Mouse (Mus musculus): Measurements from ENCODE around the gene Mthfsd. TPM values are rescaled to one million over a fixed set of nuclear protein-coding genes. Genes with fewer than 3 reads are reported as not detected.

Gene Mthfsd
- total and polyA plus RNA-seq, 3 experiments: 46.1 to 62.6 TPM; not detected in 1

DNA sequence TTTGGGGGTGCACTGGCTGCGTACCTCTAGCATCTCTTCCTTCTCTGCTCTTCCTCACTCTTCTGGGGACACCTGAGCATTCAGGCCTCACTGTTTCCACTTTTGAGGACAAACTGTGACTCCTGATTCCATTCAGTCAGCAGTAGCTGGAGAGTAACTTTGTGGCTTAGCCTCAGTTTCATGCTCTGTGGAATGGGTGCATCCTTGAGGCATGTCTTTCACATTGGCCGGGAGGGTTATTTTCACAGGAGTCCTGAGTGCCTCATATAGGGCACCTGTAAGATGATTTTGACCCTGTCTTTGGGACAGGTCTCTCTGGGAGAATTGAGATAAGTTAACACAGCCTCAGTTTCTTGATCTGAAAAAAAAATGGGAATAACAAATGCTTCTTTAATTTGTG is 14.9 kb upstream of the Mthfsd start:
- Histone ChIP-seq H3K4me1 (ENCODE audit: control insufficient read depth in 1 of 2, insufficient read depth in 2 of 2, low read length in 2 of 2) (peaks cover 0 to 7% of the 10 kb centered on the region in 2 experiments; a peak in 3 of 4 replicates), H3K79me2 (ENCODE audit: control insufficient read depth, insufficient read depth, low read length, poor library complexity) (peaks cover 44% of the 10 kb centered on the region), H3K4me3 (ENCODE audit: control insufficient read depth in 1 of 2, insufficient read depth in 1 of 2, low read depth in 2 of 2, low read length in 2 of 2) (no peak overlapping the region), H3K9ac (ENCODE audit: control insufficient read depth, low read depth, low read length, poor library complexity, severe bottlenecking) (no peak overlapping the region), H3K27ac (ENCODE audit: control insufficient read depth, low read depth, low read length) (no peak overlapping the region), H3K9me3 (replicated peaks; ENCODE audit: insufficient read depth, low read length) (no peaks in the 10 kb centered on the region), H3K36me3 (ENCODE audit: control insufficient read depth in 1 of 2, insufficient read depth in 2 of 2, low read length in 2 of 2) (peaks cover 0 to 6% of the 10 kb centered on the region in 2 experiments; a peak in 3 of 4 replicates), H3K27me3 (ENCODE audit: control insufficient read depth in 1 of 2, insufficient read depth in 2 of 2, low read length in 2 of 2) (no peaks in the 10 kb centered on the region)
- no peak for TF ChIP-seq GABPA (IDR thresholded peaks at IDR 0.05; ENCODE audit: low read depth, low read length)
- TF ChIP-seq GATA1 (IDR thresholded peaks at IDR 0.05; ENCODE audit: low read depth, low read length): no peak
- no peak for TF ChIP-seq HCFC1 (IDR thresholded peaks at IDR 0.05; ENCODE audit: low read depth, low read length)
- no peak for TF ChIP-seq EP300 (IDR thresholded peaks at IDR 0.05; ENCODE audit: low read depth in 1 of 2, low read length in 2 of 2)
- no peak for TF ChIP-seq POLR2AphosphoS2 (IDR thresholded peaks at IDR 0.05; ENCODE audit: low read length)
- TF ChIP-seq TAL1 (IDR thresholded peaks at IDR 0.05; ENCODE audit: low read length): no peak
- no peak for TF ChIP-seq MAX (IDR thresholded peaks at IDR 0.05; ENCODE audit: low read length)
- no peak for TF ChIP-seq USF1 (IDR thresholded peaks at IDR 0.05; ENCODE audit: low read depth, low read length)
- TF ChIP-seq CTCF (IDR thresholded peaks at IDR 0.05 in 2 of 3, conservative IDR thresholded peaks at IDR 0.05 in 1 of 3; ENCODE audit: control insufficient read depth in 1 of 3, insufficient read depth in 1 of 3, low read depth in 2 of 3, low read length in 3 of 3, poor library complexity in 1 of 3, severe bottlenecking in 1 of 3): no peak
- DNase-seq (ENCODE audit: low read depth, low spot score): no peak

DNA sequence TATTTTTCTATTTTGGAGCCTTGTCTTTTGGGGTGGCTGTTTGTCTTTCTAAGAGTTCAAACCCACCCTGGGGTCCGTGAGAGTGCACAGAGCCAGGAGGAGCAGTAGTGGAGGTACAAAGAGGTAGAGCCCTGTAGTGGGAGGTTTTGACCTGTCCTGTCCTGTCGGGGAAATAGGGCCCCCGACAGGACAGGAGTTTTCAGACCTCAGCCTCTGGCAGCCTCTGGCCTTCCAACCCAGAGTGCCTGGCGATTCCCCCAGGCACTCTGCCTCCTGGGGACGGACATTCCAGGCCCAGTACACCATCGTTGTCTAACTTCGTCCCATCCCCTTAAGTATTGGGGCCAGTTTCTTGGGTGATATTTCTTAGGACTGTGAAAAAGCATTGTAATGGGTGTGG is 14.2 kb upstream of the Mthfsd start:
- Histone ChIP-seq H3K36me3 (ENCODE audit: control insufficient read depth in 1 of 2, insufficient read depth in 2 of 2, low read length in 2 of 2) (peaks cover 0 to 6% of the 10 kb centered on the region in 2 experiments; a peak in 3 of 4 replicates), H3K4me1 (ENCODE audit: control insufficient read depth in 1 of 2, insufficient read depth in 2 of 2, low read length in 2 of 2) (peaks cover 0 to 7% of the 10 kb centered on the region in 2 experiments; a peak in 3 of 4 replicates), H3K9ac (ENCODE audit: control insufficient read depth, low read depth, low read length, poor library complexity, severe bottlenecking) (no peak overlapping the region; the same call in 1 of the 2 replicates), H3K9me3 (replicated peaks; ENCODE audit: insufficient read depth, low read length) (no peaks in the 10 kb centered on the region), H3K27ac (ENCODE audit: control insufficient read depth, low read depth, low read length) (no peak overlapping the region), H3K27me3 (ENCODE audit: control insufficient read depth in 1 of 2, insufficient read depth in 2 of 2, low read length in 2 of 2) (no peaks in the 10 kb centered on the region), H3K4me3 (ENCODE audit: control insufficient read depth in 1 of 2, insufficient read depth in 1 of 2, low read depth in 2 of 2, low read length in 2 of 2) (no peak overlapping the region), H3K79me2 (ENCODE audit: control insufficient read depth, insufficient read depth, low read length, poor library complexity) (peaks cover 51% of the 10 kb centered on the region)
- no peak for DNase-seq (ENCODE audit: low read depth, low spot score)
- TF ChIP-seq CTCF (IDR thresholded peaks at IDR 0.05 in 2 of 3, conservative IDR thresholded peaks at IDR 0.05 in 1 of 3; ENCODE audit: control insufficient read depth in 1 of 3, insufficient read depth in 1 of 3, low read depth in 2 of 3, low read length in 3 of 3, poor library complexity in 1 of 3, severe bottlenecking in 1 of 3) (no peak), SMC3 (IDR thresholded peaks at IDR 0.05; ENCODE audit: low read depth, low read length) (no peak), UBTF (IDR thresholded peaks at IDR 0.05; ENCODE audit: borderline replicate concordance, insufficient read depth, low read depth, low read length) (no peak), JUND (IDR thresholded peaks at IDR 0.05; ENCODE audit: low read depth, low read length) (no peak), TCF12 (IDR thresholded peaks at IDR 0.05; ENCODE audit: low read depth, low read length) (no peak), ZNF384 (IDR thresholded peaks at IDR 0.05; ENCODE audit: low read depth, low read length) (no peak), EP300 (IDR thresholded peaks at IDR 0.05; ENCODE audit: low read depth in 1 of 2, low read length in 2 of 2) (no peak), ZMIZ1 (IDR thresholded peaks at IDR 0.05; ENCODE audit: low read depth, low read length) (no peak), USF2 (IDR thresholded peaks at IDR 0.05; ENCODE audit: borderline replicate concordance in 1 of 2, insufficient read depth in 1 of 2, low read depth in 1 of 2, low read length in 2 of 2) (no peak), USF1 (IDR thresholded peaks at IDR 0.05; ENCODE audit: low read depth, low read length) (no peak), NRF1 (IDR thresholded peaks at IDR 0.05; ENCODE audit: insufficient read depth, low read depth, low read length, poor library complexity, severe bottlenecking) (no peak), GABPA (IDR thresholded peaks at IDR 0.05; ENCODE audit: low read depth, low read length) (no peak), TAL1 (IDR thresholded peaks at IDR 0.05; ENCODE audit: low read length) (no peak), MAX (IDR thresholded peaks at IDR 0.05; ENCODE audit: low read length) (no peak), POLR2AphosphoS2 (IDR thresholded peaks at IDR 0.05; ENCODE audit: low read length) (no peak)

Measured in MEL (cell line).